Mouse (Mus musculus): ENCODE data around the gene Spindoc.

DNA sequence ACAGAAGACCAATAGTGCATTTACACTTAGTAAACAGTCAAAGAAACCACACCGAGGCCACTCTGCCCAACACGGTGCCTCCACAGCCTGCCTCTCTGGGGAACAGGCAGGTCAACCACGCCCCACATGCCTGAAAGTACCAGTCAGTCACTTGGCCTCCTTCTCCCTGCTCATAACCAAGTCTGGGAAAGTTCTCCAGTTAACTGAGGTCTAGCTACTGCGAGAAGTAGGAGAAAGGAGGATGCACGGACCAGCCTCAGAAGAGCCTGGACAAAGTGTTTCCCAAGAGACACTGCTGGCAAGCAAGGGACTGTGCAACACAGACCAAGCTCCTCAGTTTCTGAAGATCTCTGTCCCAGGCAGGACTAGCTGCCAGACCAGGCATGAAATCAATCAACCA lies 43.8 kb downstream of the Spindoc start:
- TF ChIP-seq CTCF (IDR thresholded peaks at IDR 0.05; ENCODE audit: low read depth, low read length), result no peak
- TF ChIP-seq GATA1 (IDR thresholded peaks at IDR 0.05; ENCODE audit: borderline replicate concordance, low read length), result no peak
- TF ChIP-seq TAL1 (conservative IDR thresholded peaks at IDR 0.05; ENCODE audit: low read depth, low read length), result no peak
- TF ChIP-seq POLR2AphosphoS5 (IDR thresholded peaks at IDR 0.05; ENCODE audit: insufficient replicate concordance, low read depth, low read length), result no peak

All from G1E (cell line).